ENCODE assay signal across 19 mouse cellular contexts in genomic region chr17:30215741-30216140, GRCm38 (mm10).
DNase-seq lines count a peak whose midpoint lies in the region; ATAC-seq and TF ChIP-seq lines count a peak whose summit lies in the region.
"Had no signal": no experiment of that assay in that cellular context is flagged by ENCODE, and none has a peak within 500 bp of the region (broad histone marks: within the 10 kb centered on the region; RNA-seq: fewer than 3 reads in every experiment).

No protein-coding gene starts in this region.

- peaks cover 22% of the 10 kb centered on the region for H3K4me1 ChIP-seq in heart, postnatal 0 days (ENCODE audit: control insufficient read depth, insufficient read depth)
- H3K4me1 ChIP-seq: embryonic facial prominence, embryonic 15.5 days had no signal

- peak overlapping the region; percentile 82 for H3K27ac ChIP-seq in layer of hippocampus, adult 2 months
- peak overlapping the region; percentile 49 for H3K27ac ChIP-seq in heart, postnatal 0 days (ENCODE audit: low read depth)
- H3K27ac ChIP-seq: embryonic facial prominence, embryonic 15.5 days; kidney, embryonic 15.5 days; liver, embryonic 12.5 days had no signal

- no peaks in the 10 kb centered on the region for H3K27me3 ChIP-seq in heart, postnatal 0 days (ENCODE audit: control insufficient read depth, insufficient read depth, low read length)
- H3K27me3 ChIP-seq: embryonic facial prominence, embryonic 15.5 days; kidney, embryonic 15.5 days; liver, embryonic 12.5 days had no signal

- no peak overlapping the region for H3K4me3 ChIP-seq in layer of hippocampus, adult 2 months
- H3K4me3 ChIP-seq in heart, postnatal 0 days (ENCODE audit: low read depth, low read length), result no peak overlapping the region
- H3K4me3 ChIP-seq: embryonic facial prominence, embryonic 15.5 days; hindbrain, embryonic 10.5 days; kidney, embryonic 15.5 days; liver, embryonic 12.5 days had no signal

- H3K9ac ChIP-seq in heart, postnatal 0 days (replicated peaks; ENCODE audit: low read depth, low read length), result no peak overlapping the region
- H3K9ac ChIP-seq: embryonic facial prominence, embryonic 15.5 days; kidney, embryonic 15.5 days; liver, embryonic 12.5 days; lung, embryonic 14.5 days had no signal

- H3K9me3 ChIP-seq in heart, postnatal 0 days (replicated peaks; ENCODE audit: control insufficient read depth, low read length), result no peaks in the 10 kb centered on the region
- H3K9me3 ChIP-seq: embryonic facial prominence, embryonic 15.5 days; hindbrain, embryonic 10.5 days; kidney, embryonic 15.5 days; liver, embryonic 12.5 days had no signal

- ATAC-seq in heart, postnatal 0 days (ENCODE audit: insufficient read depth, low read depth), result peak; percentile 57
- ATAC-seq: inflammation-experienced regulatory T-cells, adult 6 months; liver, embryonic 12.5 days had no signal

- no peak overlapping the region for H3K4me2 ChIP-seq in heart, postnatal 0 days (ENCODE audit: low read depth, low read length)
- H3K4me2 ChIP-seq: embryonic facial prominence, embryonic 15.5 days; kidney, embryonic 15.5 days; liver, embryonic 12.5 days; lung, embryonic 14.5 days had no signal

- no peak for DNase-seq in layer of hippocampus, adult 2 months (ENCODE audit: low spot score in 2 of 2)
- DNase-seq in layer of hippocampus, postnatal 14 days (ENCODE audit: low spot score in 2 of 2), result no peak
- DNase-seq in adrenal gland, postnatal 25 days, result peak; percentile 42
- DNase-seq in heart, adult 9 months (ENCODE audit: low spot score in 2 of 2), result peak; percentile 44 to 57
- DNase-seq in heart, postnatal 0 days (ENCODE audit: low spot score), result peak; percentile 65
- no peak for DNase-seq in right cerebral cortex, postnatal 10 days (ENCODE audit: low spot score in 2 of 2)
- DNase-seq in yolk sac, embryonic 10.5 days (ENCODE audit: low spot score), result no peak
- no peak for DNase-seq in embryo, embryonic 10.5 days (ENCODE audit: low spot score)
- DNase-seq: cerebellum, postnatal 10 days; embryo, embryonic 11 days; gastrocnemius, postnatal 25 days; lung, embryonic 14.5 days; right cerebral cortex, postnatal 4 days; thymus, postnatal 36 days had no signal

- no peak for TF ChIP-seq EP300 in heart, postnatal 0 days (IDR thresholded peaks at IDR 0.05; ENCODE audit: low read depth)

- TF ChIP-seq CTCF in layer of hippocampus, adult 2 months (conservative IDR thresholded peaks at IDR 0.05), result no peak
- no peak for TF ChIP-seq CTCF in heart, postnatal 0 days (IDR thresholded peaks at IDR 0.05; ENCODE audit: low read depth)

- 20% methylated on average over 4 of the region's 4 CpGs for WGBS in heart, postnatal 0 days

- peaks cover 25% of the 10 kb centered on the region for H3K36me3 ChIP-seq in heart, postnatal 0 days (replicated peaks; ENCODE audit: control insufficient read depth, insufficient read depth, low read length)

Comparison
In these comparisons a context has a peak if more than half of its experiments do, and no peak if none do; other contexts are left out.
1. DNase-seq: peak in adrenal gland, postnatal 25 days (single experiment), heart, adult 9 months (2 of 2) and heart, postnatal 0 days (single experiment); none in layer of hippocampus, adult 2 months (0 of 2), layer of hippocampus, postnatal 14 days (0 of 2), right cerebral cortex, postnatal 10 days (0 of 2), yolk sac, embryonic 10.5 days (single experiment) and embryo, embryonic 10.5 days (single experiment).